Comparison of ENCODE assay signal across 11 mouse cellular contexts in genomic region chr2:50694849-50695248, GRCm38 (mm10).
DNase-seq lines count a peak whose midpoint lies in the region; ATAC-seq lines count a peak whose summit lies in the region.
"Had no signal": no experiment of that assay in that cellular context is flagged by ENCODE, and none has a peak within 500 bp of the region (broad histone marks: within the 10 kb centered on the region; RNA-seq: fewer than 3 reads in every experiment).

No protein-coding gene starts in this region.

- H3K27ac ChIP-seq in kidney, embryonic 16.5 days (ENCODE audit: low read length), result no peak overlapping the region
- no peak overlapping the region for H3K27ac ChIP-seq in hindbrain, embryonic 12.5 days
- H3K27ac ChIP-seq in neural tube, embryonic 13.5 days (replicated peaks), result no peak overlapping the region
- H3K27ac ChIP-seq: layer of hippocampus, adult 2 months had no signal

- 57% methylated on average over 2 of the region's 2 CpGs for WGBS in kidney, embryonic 16.5 days
- 38% methylated on average over 2 of the region's 2 CpGs for WGBS in hindbrain, embryonic 12.5 days
- 35% methylated on average over 2 of the region's 2 CpGs for WGBS in neural tube, embryonic 13.5 days

- no peaks in the 10 kb centered on the region for H3K27me3 ChIP-seq in kidney, embryonic 16.5 days (ENCODE audit: insufficient read depth, low read length)
- H3K27me3 ChIP-seq in hindbrain, embryonic 12.5 days, result no peaks in the 10 kb centered on the region
- H3K27me3 ChIP-seq in neural tube, embryonic 13.5 days, result peaks cover 5% of the 10 kb centered on the region; the same call in 1 of the 2 replicates
- H3K27me3 ChIP-seq: CH12.LX had no signal

- H3K9me3 ChIP-seq in kidney, embryonic 16.5 days (ENCODE audit: low read length), result no peaks in the 10 kb centered on the region
- no peaks in the 10 kb centered on the region for H3K9me3 ChIP-seq in hindbrain, embryonic 12.5 days (replicated peaks)
- H3K9me3 ChIP-seq in neural tube, embryonic 13.5 days, result no peaks in the 10 kb centered on the region

- H3K36me3 ChIP-seq in kidney, embryonic 16.5 days (ENCODE audit: insufficient read depth, low read length), result no peaks in the 10 kb centered on the region
- H3K36me3 ChIP-seq in hindbrain, embryonic 12.5 days, result no peaks in the 10 kb centered on the region
- H3K36me3 ChIP-seq in neural tube, embryonic 13.5 days, result no peaks in the 10 kb centered on the region

- no peak for DNase-seq in kidney, postnatal 10 days
- peak; percentile 54 for DNase-seq in embryo, embryonic 10.5 days (ENCODE audit: low spot score)
- no peak for DNase-seq in urinary bladder, adult 18-20 months (ENCODE audit: low spot score in 2 of 2)
- DNase-seq in thymus, postnatal 4 days, result no peak
- DNase-seq in layer of hippocampus, postnatal 14 days (ENCODE audit: low spot score in 2 of 2), result no peak
- DNase-seq: lung, postnatal 4 days had no signal

- no peak overlapping the region for H3K4me2 ChIP-seq in kidney, embryonic 16.5 days (replicated peaks; ENCODE audit: low read depth, low read length)
- no peak overlapping the region for H3K4me2 ChIP-seq in hindbrain, embryonic 12.5 days (replicated peaks)
- no peak overlapping the region for H3K4me2 ChIP-seq in neural tube, embryonic 13.5 days

- H3K4me1 ChIP-seq in kidney, embryonic 16.5 days (ENCODE audit: insufficient read depth, low read length), result peaks cover 7% of the 10 kb centered on the region
- H3K4me1 ChIP-seq in hindbrain, embryonic 12.5 days, result peaks cover 19% of the 10 kb centered on the region
- H3K4me1 ChIP-seq in neural tube, embryonic 13.5 days (replicated peaks), result peaks cover 14% of the 10 kb centered on the region

- peak; percentile 88 for ATAC-seq in kidney, embryonic 16.5 days (ENCODE audit: low FRiP score, low TSS enrichment)
- peak; percentile 96 for ATAC-seq in hindbrain, embryonic 12.5 days (ENCODE audit: low FRiP score)
- ATAC-seq in neural tube, embryonic 13.5 days (ENCODE audit: low read depth), result peak; percentile 69; the same call in 1 of the 2 replicates

- no peak overlapping the region for H3K9ac ChIP-seq in kidney, embryonic 16.5 days (replicated peaks; ENCODE audit: low read length)
- H3K9ac ChIP-seq in hindbrain, embryonic 12.5 days, result no peak overlapping the region
- no peak overlapping the region for H3K9ac ChIP-seq in neural tube, embryonic 13.5 days

- no peak overlapping the region for H3K4me3 ChIP-seq in kidney, embryonic 16.5 days (ENCODE audit: low read length)
- no peak overlapping the region for H3K4me3 ChIP-seq in hindbrain, embryonic 12.5 days
- no peak overlapping the region for H3K4me3 ChIP-seq in neural tube, embryonic 13.5 days
- H3K4me3 ChIP-seq: layer of hippocampus, adult 2 months had no signal
